Mouse (Mus musculus) limb, embryonic 12.5 days (tissue): ENCODE measurements around the gene Cse1l. TPM values are rescaled to one million over a fixed set of nuclear protein-coding genes. Genes with fewer than 3 reads are reported as not detected.

Source experiments
- ATAC-seq: fragments of 200-750 bp; cut with Nextera tagmentation; 2 replicates; pipeline ENCODE4 v1.8.0; 2017; ENCODE audit warnings: low read depth, moderate TSS enrichment; ENCODE audit not compliant: insufficient number of reproducible peaks, insufficient read depth, low FRiP score, low TSS enrichment
- H3K27ac ChIP-seq: fragments of 300-500 bp; sonication (generic); 2 replicates; pipeline ENCODE4 v1.5.1; 2016; ENCODE audit warnings: mild to moderate bottlenecking, moderate library complexity
- H3K27me3 ChIP-seq: fragments of 300-500 bp; sonication (generic); 2 replicates; pipeline ENCODE4 v1.6.1; 2016; ENCODE audit warnings: mild to moderate bottlenecking, moderate library complexity
- H3K36me3 ChIP-seq: fragments of 300-500 bp; sonication (generic); 2 replicates; pipeline ENCODE4 v1.6.1; 2016; ENCODE audit warnings: mild to moderate bottlenecking, moderate library complexity
- H3K4me1 ChIP-seq: fragments of 300-500 bp; sonication (generic); replicated peaks from 2 replicates; pipeline ENCODE4 v1.6.1; 2016
- H3K4me2 ChIP-seq: fragments of 300-500 bp; sonication (generic); 2 replicates; pipeline ENCODE4 v1.6.1; 2016; ENCODE audit warnings: mild to moderate bottlenecking, moderate library complexity
- H3K4me3 ChIP-seq: fragments of 300-500 bp; sonication (generic); replicated peaks from 2 replicates; pipeline ENCODE4 v1.5.1; 2016; ENCODE audit warnings: mild to moderate bottlenecking
- H3K9ac ChIP-seq: fragments of 300-500 bp; sonication (generic); replicated peaks from 2 replicates; pipeline ENCODE4 v1.6.1; 2016; ENCODE audit warnings: mild to moderate bottlenecking, moderate library complexity
- H3K9me3 ChIP-seq: fragments of 300-500 bp; sonication (generic); 2 replicates; pipeline ENCODE4 v1.6.1; 2016; ENCODE audit warnings: mild to moderate bottlenecking, moderate library complexity
- WGBS: fragments of 180-500 bp; shearing (Covaris S2); methylation state at CpG from one replicate; pipeline ENCODE4 v1.1.7; 2016; 5-methylcytosine and 5-hydroxymethylcytosine counted together
- polyA plus RNA-seq: library from polyadenylated mRNA; unstranded; fragments of >200 nt; fragmentation: Nextera tagmentation; extraction: Ambion mirVana; gene quantifications from 2 replicates; pipeline ENCODE4 v1.2.1, GENCODE M21; 2016

The Cse1l gene
- polyA plus RNA-seq, 1 experiment from 2014 or later, result 169 TPM

- 70% methylated on average over 3 of the region's 3 CpGs for WGBS
- Histone ChIP-seq H3K27ac (peak overlapping the region; percentile 66), H3K36me3 (0 out of 2 replicates have a peak, but pooled peaks cover 4% of the 10 kb centered on the region), H3K4me3 (no peak overlapping the region), H3K4me2 (no peak overlapping the region), H3K27me3 (no peaks in the 10 kb centered on the region), H3K9me3 (no peaks in the 10 kb centered on the region), H3K9ac (no peak overlapping the region), H3K4me1 (peaks cover 42% of the 10 kb centered on the region)
- ATAC-seq, result no peak
Measured at GRCm38 (mm10) chr2:166977490-166977889, 71.7 kb downstream of the Cse1l start.

- Histone ChIP-seq H3K27ac (no peak overlapping the region), H3K9ac (no peak overlapping the region), H3K4me2 (no peak overlapping the region), H3K4me3 (no peak overlapping the region), H3K4me1 (peaks cover 30% of the 10 kb centered on the region), H3K36me3 (0 out of 2 replicates have a peak, but pooled peaks cover 5% of the 10 kb centered on the region), H3K27me3 (no peaks in the 10 kb centered on the region), H3K9me3 (no peaks in the 10 kb centered on the region)
- no peak for ATAC-seq
- 83% methylated on average over 2 of the region's 2 CpGs for WGBS
Measured at GRCm38 (mm10) chr2:166980161-166980560, 74.3 kb downstream of the Cse1l start.

GRCm38 (mm10) chr2:166983351-166983894, 77.6 kb downstream of the Cse1l start:
- H3K27me3 ChIP-seq, result no peaks in the 10 kb centered on the region
- H3K9me3 ChIP-seq, result no peaks in the 10 kb centered on the region
- no peak for ATAC-seq
- WGBS, result 84% methylated on average over 4 of the region's 4 CpGs
- H3K4me2 ChIP-seq, result no peak overlapping the region
- H3K36me3 ChIP-seq, result 0 out of 2 replicates have a peak, but pooled peaks cover 5% of the 10 kb centered on the region
- no peak overlapping the region for H3K4me3 ChIP-seq
- H3K9ac ChIP-seq, result no peak overlapping the region
- no peaks in the 10 kb centered on the region for H3K4me1 ChIP-seq
- no peak overlapping the region for H3K27ac ChIP-seq

GRCm38 (mm10) chr2:166990861-166991260, 85.0 kb downstream of the Cse1l start:
- WGBS, result 53% methylated on average over 7 of the region's 7 CpGs
- no peaks in the 10 kb centered on the region for H3K27me3 ChIP-seq
- peak overlapping the region; percentile 62; the same call in 1 of the 2 replicates for H3K27ac ChIP-seq
- no peak for ATAC-seq
- no peaks in the 10 kb centered on the region for H3K9me3 ChIP-seq
- H3K4me2 ChIP-seq, result peak overlapping the region; percentile 23
- no peak overlapping the region for H3K4me3 ChIP-seq
- no peaks in the 10 kb centered on the region for H3K36me3 ChIP-seq
- peaks cover 46% of the 10 kb centered on the region for H3K4me1 ChIP-seq
- H3K9ac ChIP-seq, result no peak overlapping the region

GRCm38 (mm10) chr2:166991945-166992344, 86.1 kb downstream of the Cse1l start:
- peak overlapping the region; percentile 41 for H3K27ac ChIP-seq
- no peak overlapping the region; the same call in 1 of the 2 replicates for H3K9ac ChIP-seq
- H3K36me3 ChIP-seq, result no peaks in the 10 kb centered on the region
- H3K4me2 ChIP-seq, result no peak overlapping the region
- H3K4me3 ChIP-seq, result no peak overlapping the region
- H3K4me1 ChIP-seq, result peaks cover 50% of the 10 kb centered on the region
- H3K9me3 ChIP-seq, result no peaks in the 10 kb centered on the region
- no peaks in the 10 kb centered on the region for H3K27me3 ChIP-seq
- no peak for ATAC-seq

GRCm38 (mm10) chr2:166995021-166995795, 89.4 kb downstream of the Cse1l start:
- H3K4me1 ChIP-seq, result peaks cover 47% of the 10 kb centered on the region
- ATAC-seq, result no peak
- peak overlapping the region; percentile 98 for H3K4me2 ChIP-seq
- H3K9me3 ChIP-seq, result no peaks in the 10 kb centered on the region
- peak overlapping the region; percentile 100 for H3K4me3 ChIP-seq
- 4% methylated on average over 28 of the region's 28 CpGs for WGBS
- peak overlapping the region; percentile 99 for H3K27ac ChIP-seq
- no peaks in the 10 kb centered on the region for H3K27me3 ChIP-seq
- H3K36me3 ChIP-seq, result no peaks in the 10 kb centered on the region
- H3K9ac ChIP-seq, result peak overlapping the region; percentile 98

Other genes starting within 250 kb of the Cse1l start
- gene Prex1, start 192.2 kb upstream of the Cse1l start, polyA plus RNA-seq, result 26.5 and 29.5 TPM in 2 replicates
- 8.8 and 14.2 TPM in 2 replicates for gene Trp53rkb, start 113.5 kb upstream of the Cse1l start, polyA plus RNA-seq
- gene Arfgef2, start 100.5 kb upstream of the Cse1l start, polyA plus RNA-seq, result 5.2 and 5.8 TPM in 2 replicates
- 113 and 120 TPM in 2 replicates for gene Stau1, start 90.3 kb downstream of the Cse1l start, polyA plus RNA-seq
- 62.8 and 65.1 TPM in 2 replicates for gene Ddx27, start 109.2 kb downstream of the Cse1l start, polyA plus RNA-seq
- 6.7 and 8.4 TPM in 2 replicates for gene Znfx1, start 157.0 kb downstream of the Cse1l start, polyA plus RNA-seq